In genomic region chr12:17993368-17993767, GRCm38 (mm10) we compare ENCODE assay signal across 8 mouse cellular contexts.
DNase-seq lines count a peak whose midpoint lies in the region; ATAC-seq lines count a peak whose summit lies in the region.
"Not testable (repeated sequence)": the region's sequence is repeated elsewhere in the genome, so short reads cannot be mapped to it uniquely, and the experiment has no call there.

No protein-coding gene starts in this region.

- not testable (repeated sequence) for H3K36me3 ChIP-seq in forebrain, embryonic 12.5 days (replicated peaks); heart, embryonic 14.5 days (ENCODE audit: control insufficient read depth, insufficient read depth, low read length); hindbrain, embryonic 16.5 days (ENCODE audit: control insufficient read depth, insufficient read depth, low read length); limb, embryonic 11.5 days (ENCODE audit: control insufficient read depth, insufficient read depth, low read length); lung, embryonic 16.5 days (ENCODE audit: control insufficient read depth, insufficient read depth, low read length); neural tube, embryonic 11.5 days (ENCODE audit: control insufficient read depth, insufficient read depth, low read length)

- H3K27me3 ChIP-seq in forebrain, embryonic 12.5 days; heart, embryonic 14.5 days (ENCODE audit: control insufficient read depth, insufficient read depth, low read length); hindbrain, embryonic 16.5 days (replicated peaks; ENCODE audit: control insufficient read depth, insufficient read depth, low read length); limb, embryonic 11.5 days (ENCODE audit: control insufficient read depth, insufficient read depth, low read length); lung, embryonic 16.5 days (ENCODE audit: control insufficient read depth, insufficient read depth, low read depth, low read length); neural tube, embryonic 11.5 days (ENCODE audit: control insufficient read depth, insufficient read depth, low read length): not testable (repeated sequence)

- not testable (repeated sequence) for H3K9me3 ChIP-seq in forebrain, embryonic 12.5 days; heart, embryonic 14.5 days (ENCODE audit: control insufficient read depth, low read length); hindbrain, embryonic 16.5 days (ENCODE audit: control insufficient read depth, low read length); limb, embryonic 11.5 days (ENCODE audit: control insufficient read depth, low read length); lung, embryonic 16.5 days (ENCODE audit: control insufficient read depth, low read length); neural tube, embryonic 11.5 days (ENCODE audit: control insufficient read depth, low read length)

- H3K4me2 ChIP-seq in forebrain, embryonic 12.5 days: peak overlapping the region; percentile 56
- peak overlapping the region; percentile 63 for H3K4me2 ChIP-seq in heart, embryonic 14.5 days (ENCODE audit: low read length)
- H3K4me2 ChIP-seq in hindbrain, embryonic 16.5 days (ENCODE audit: low read length): peak overlapping the region; percentile 56
- peak overlapping the region; percentile 39 for H3K4me2 ChIP-seq in limb, embryonic 11.5 days (ENCODE audit: low read depth, severe bottlenecking)
- peak overlapping the region; percentile 63 for H3K4me2 ChIP-seq in lung, embryonic 16.5 days (ENCODE audit: low read depth, low read length)
- peak overlapping the region; percentile 37 for H3K4me2 ChIP-seq in neural tube, embryonic 11.5 days (ENCODE audit: low read depth)

- not testable (repeated sequence) for ATAC-seq in forebrain, embryonic 12.5 days (ENCODE audit: low FRiP score); heart, embryonic 14.5 days (ENCODE audit: insufficient number of reproducible peaks, insufficient read depth, low FRiP score, low read depth); hindbrain, embryonic 16.5 days; limb, embryonic 11.5 days (ENCODE audit: insufficient number of reproducible peaks, low FRiP score, low TSS enrichment, low read depth); lung, embryonic 16.5 days (ENCODE audit: low read depth); neural tube, embryonic 11.5 days (ENCODE audit: insufficient read depth, low FRiP score, low TSS enrichment)

- peak overlapping the region; percentile 64 for H3K4me3 ChIP-seq in forebrain, embryonic 12.5 days (replicated peaks)
- H3K4me3 ChIP-seq in heart, embryonic 14.5 days (ENCODE audit: control insufficient read depth in 1 of 2, insufficient read depth in 1 of 2, low read depth in 1 of 2, low read length in 2 of 2): peak overlapping the region; percentile 55 to 57
- H3K4me3 ChIP-seq in hindbrain, embryonic 16.5 days (ENCODE audit: low read length): peak overlapping the region; percentile 54
- H3K4me3 ChIP-seq in limb, embryonic 11.5 days (ENCODE audit: low read depth, low read length): peak overlapping the region; percentile 45
- peak overlapping the region; percentile 57 for H3K4me3 ChIP-seq in lung, embryonic 16.5 days (ENCODE audit: low read length)
- H3K4me3 ChIP-seq in neural tube, embryonic 11.5 days (ENCODE audit: low read depth, low read length): peak overlapping the region; percentile 48

- WGBS in forebrain, embryonic 12.5 days: 11% methylated on average over 22 of the region's 22 CpGs
- 8% methylated on average over 15 of the region's 22 CpGs for WGBS in heart, embryonic 14.5 days
- 9% methylated on average over 16 of the region's 22 CpGs for WGBS in hindbrain, embryonic 16.5 days
- 7% methylated on average over 17 of the region's 22 CpGs for WGBS in limb, embryonic 11.5 days
- under 1% methylated on average over 15 of the region's 22 CpGs for WGBS in lung, embryonic 16.5 days
- WGBS in neural tube, embryonic 11.5 days: 15% methylated on average over 15 of the region's 22 CpGs

- DNase-seq in embryo, embryonic 10.5 days (ENCODE audit: low spot score): peak; percentile 15
- DNase-seq in limb, embryonic 11.5 days (ENCODE audit: low spot score): peak; percentile 54
- DNase-seq in neural tube, embryonic 11.5 days (ENCODE audit: low spot score): peak; percentile 17
- peak; percentile 1 for DNase-seq in yolk sac, embryonic 10.5 days (ENCODE audit: low spot score)

- not testable (repeated sequence) for H3K4me1 ChIP-seq in forebrain, embryonic 12.5 days; heart, embryonic 14.5 days (ENCODE audit: control insufficient read depth in 2 of 2, insufficient read depth in 2 of 2, low read length in 2 of 2); hindbrain, embryonic 16.5 days (ENCODE audit: control insufficient read depth, insufficient read depth, low read depth, low read length); limb, embryonic 11.5 days (ENCODE audit: control insufficient read depth, insufficient read depth, low read length); lung, embryonic 16.5 days (replicated peaks; ENCODE audit: control insufficient read depth, insufficient read depth, low read length); neural tube, embryonic 11.5 days (ENCODE audit: control insufficient read depth, insufficient read depth, low read length)

- H3K9ac ChIP-seq in forebrain, embryonic 12.5 days: peak overlapping the region; percentile 61
- peak overlapping the region; percentile 69 for H3K9ac ChIP-seq in heart, embryonic 14.5 days (ENCODE audit: low read length)
- peak overlapping the region; percentile 35 for H3K9ac ChIP-seq in hindbrain, embryonic 16.5 days (ENCODE audit: low read depth, low read length)
- peak overlapping the region; percentile 62; the same call in 1 of the 2 replicates for H3K9ac ChIP-seq in limb, embryonic 11.5 days (ENCODE audit: low read length)
- H3K9ac ChIP-seq in lung, embryonic 16.5 days (ENCODE audit: low read length): peak overlapping the region; percentile 65
- H3K9ac ChIP-seq in neural tube, embryonic 11.5 days (ENCODE audit: low read length): peak overlapping the region; percentile 54; the same call in 1 of the 2 replicates

- not testable (repeated sequence) for H3K27ac ChIP-seq in forebrain, embryonic 12.5 days; heart, embryonic 14.5 days (replicated peaks in 1 of 2; ENCODE audit: control insufficient read depth in 1 of 2, insufficient read depth in 1 of 2, low read depth in 2 of 2, low read length in 2 of 2); hindbrain, embryonic 16.5 days (ENCODE audit: low read depth, low read length); limb, embryonic 11.5 days (replicated peaks; ENCODE audit: low read depth, low read length); lung, embryonic 16.5 days (ENCODE audit: low read length); neural tube, embryonic 11.5 days (ENCODE audit: low read depth, low read length)

Comparison
In these comparisons a context has a peak if more than half of its experiments do, and no peak if none do; other contexts are left out.
1. DNase-seq: peak in every context shown above with its lines; median percentile 54 in limb, embryonic 11.5 days; 17 in neural tube, embryonic 11.5 days; 15 in embryo, embryonic 10.5 days; 1 in yolk sac, embryonic 10.5 days.